Mouse (Mus musculus): Measurements from ENCODE around the gene Robo4.
A peak's percentile ranks its signal among the peaks of the same experiment; 100 is the strongest.

The Robo4 gene

DNA sequence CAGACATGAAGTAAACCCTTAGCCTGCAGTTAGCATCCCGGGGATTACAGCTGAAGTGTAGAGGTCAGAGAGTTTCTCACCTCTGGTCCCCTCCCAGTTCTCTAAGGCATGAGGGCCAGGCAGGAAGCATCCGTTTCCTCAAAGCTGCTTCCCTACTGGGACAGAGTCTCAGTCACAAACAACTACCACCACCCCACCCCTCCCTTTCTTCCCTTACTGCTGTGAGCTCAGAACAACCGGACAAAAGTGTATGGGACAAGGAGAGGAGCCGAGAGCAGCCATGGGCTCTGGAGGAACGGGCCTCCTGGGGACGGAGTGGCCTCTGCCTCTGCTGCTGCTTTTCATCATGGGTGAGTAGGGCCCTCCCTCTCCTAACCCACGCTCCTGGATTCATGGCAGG, at the start of gene Robo4:
Robo4 (plus strand) TSS at position 96 of the 400 bp plus-strand sequence.
- DNase-seq, result peak; percentile 57 to 73

DNA sequence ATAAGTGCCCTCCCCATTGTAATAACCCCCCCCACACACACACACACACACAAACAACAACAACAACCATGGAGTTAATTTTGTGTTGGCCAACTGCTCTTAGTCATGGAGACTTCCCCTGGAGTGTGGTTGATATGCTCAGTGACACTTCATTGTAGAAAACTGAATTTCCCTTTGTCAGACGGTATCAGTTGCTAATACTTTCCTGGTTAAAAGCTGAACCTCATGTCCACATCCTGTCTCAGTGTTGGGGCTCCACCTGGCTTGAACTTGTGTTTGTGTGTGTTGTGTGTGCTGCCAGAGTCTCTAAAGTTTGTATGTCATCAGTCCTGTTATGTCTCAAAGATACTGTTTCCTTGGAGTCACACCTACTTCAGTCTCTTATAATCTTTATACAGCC, 47.2 kb upstream of the Robo4 start:
- DNase-seq, result no peak

DNA sequence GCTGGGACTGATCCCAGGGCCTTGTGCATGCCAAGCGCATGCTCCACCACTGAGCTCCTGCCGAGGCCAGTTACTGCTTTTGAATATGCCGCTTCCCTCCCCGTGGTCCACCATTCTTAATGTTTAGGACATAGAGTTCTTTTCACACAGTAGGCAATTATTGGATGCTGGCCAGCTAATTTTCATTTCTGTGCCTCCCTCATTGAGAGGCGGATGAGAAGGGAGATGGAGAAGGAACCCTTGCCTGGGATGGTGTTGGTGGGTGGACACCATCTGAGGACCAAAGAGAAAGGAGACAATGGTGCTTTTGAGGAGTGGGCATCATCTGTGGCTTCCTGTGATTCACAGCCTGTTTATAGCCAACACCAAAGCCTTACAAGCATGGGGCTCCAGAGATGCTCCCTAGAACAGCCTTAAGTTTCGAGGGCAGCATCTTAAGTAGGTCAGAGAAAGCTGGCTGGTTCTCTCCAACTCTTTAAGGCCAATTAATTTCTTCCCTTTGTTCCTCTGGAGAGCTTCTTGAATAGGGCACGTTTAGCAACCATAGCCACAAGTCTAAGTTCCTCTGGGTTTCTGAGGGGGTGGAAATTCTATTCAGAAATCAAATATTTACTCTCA, 42.9 kb upstream of the Robo4 start:
- DNase-seq, result peak in 1 of 2 experiments; percentile 41

DNA sequence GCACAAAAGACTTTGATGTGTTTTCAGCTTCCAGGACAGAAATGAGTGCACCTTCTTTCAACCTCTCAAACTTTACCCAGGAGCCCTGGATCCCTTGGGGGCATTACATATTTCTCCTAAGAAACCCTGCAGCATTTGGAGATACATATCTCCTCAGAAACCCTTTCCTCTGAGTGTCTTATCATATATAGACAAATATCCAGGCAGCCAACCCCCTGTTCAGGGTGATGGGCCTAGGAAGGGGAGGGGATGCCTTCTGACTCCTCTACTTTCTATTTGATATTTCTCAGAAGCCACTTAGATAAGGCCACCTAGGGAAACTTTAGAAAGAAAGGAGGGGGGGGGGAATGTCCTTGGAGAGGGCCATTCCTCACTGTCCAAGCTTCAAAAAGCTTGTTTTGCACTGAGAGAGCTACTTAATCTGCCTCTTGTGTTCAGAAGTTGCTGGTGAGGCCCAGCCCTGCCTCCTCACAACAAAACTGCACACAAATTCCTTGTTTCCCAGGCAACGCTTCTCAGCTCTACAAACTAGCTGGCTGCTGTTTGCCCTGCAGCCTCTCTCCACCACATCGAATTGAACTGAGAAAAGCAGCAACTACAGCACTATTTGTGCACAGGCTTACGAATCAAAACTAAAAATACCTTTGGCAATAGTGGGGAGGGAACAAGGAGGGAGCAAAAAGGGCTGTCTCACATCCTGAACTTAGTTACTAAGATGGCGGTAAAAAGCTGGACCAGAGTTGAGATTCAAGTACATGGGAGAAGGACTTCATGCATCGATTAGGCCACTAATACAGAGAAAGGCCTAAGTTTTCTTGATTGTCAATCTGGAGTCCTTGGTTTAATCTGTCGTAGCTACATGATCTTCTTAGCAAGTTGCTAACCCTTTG, 42.1 kb upstream of the Robo4 start:
- DNase-seq, result peak; percentile 79 to 87

DNA sequence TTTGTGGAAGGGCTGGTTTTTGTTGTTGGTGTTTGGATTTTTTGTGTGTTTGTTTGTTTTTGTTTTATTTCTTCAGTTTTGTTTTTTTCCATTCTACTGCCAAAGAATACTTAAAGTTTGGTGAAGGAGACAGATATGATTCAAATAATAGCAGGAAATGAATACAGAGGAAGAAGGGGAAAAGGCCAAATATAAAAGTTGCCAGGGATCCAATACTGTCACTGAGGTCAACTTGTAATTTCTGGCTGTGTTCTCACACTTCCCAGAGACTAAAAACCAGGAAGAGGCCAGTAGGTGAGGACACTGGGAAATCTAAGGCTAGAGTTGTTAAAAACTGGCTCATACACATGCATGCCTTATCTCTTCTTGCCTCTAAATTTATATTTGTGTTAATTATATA, 39.6 kb upstream of the Robo4 start:
- no peak for DNase-seq

DNA sequence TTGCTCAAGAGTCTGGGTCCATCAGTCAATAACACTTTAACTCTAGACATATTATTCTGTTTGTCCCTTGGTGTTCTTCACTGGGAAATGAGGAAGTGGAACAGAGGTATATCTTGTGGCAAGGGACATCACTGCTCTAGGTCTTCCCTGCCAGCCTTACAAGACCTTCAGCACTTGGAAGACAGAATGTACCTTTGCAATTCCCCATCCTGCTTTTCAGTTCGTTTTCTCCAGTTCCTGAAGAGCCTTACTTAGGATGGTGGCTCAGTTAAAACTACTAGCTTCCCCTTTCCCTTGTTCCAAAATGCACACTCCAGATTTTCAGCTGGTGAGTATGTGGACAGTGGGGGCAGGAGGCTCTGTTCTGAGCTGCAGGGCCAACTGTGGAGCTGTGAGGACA, 38.8 kb upstream of the Robo4 start:
- DNase-seq, result no peak

DNA sequence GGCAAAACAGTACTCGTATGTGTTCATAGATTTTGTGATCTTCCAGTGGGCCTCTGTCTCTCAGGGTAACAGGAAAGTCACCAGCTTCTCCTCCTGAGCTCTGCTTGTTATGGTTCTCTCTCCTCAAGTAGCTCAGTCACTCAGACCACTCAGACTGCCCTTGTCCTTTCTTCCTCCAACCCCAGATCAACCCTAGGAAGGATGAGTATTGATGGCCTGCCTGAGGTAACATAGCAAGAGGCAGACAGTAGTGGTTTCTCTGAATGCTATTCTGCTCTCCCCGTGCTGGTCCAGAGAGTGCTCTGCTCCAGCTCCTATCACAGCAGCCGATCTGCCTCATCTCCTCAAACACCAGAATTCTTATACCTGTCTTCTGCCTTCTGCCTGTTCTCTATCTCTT, 38.1 kb upstream of the Robo4 start:
- DNase-seq, result no peak

DNA sequence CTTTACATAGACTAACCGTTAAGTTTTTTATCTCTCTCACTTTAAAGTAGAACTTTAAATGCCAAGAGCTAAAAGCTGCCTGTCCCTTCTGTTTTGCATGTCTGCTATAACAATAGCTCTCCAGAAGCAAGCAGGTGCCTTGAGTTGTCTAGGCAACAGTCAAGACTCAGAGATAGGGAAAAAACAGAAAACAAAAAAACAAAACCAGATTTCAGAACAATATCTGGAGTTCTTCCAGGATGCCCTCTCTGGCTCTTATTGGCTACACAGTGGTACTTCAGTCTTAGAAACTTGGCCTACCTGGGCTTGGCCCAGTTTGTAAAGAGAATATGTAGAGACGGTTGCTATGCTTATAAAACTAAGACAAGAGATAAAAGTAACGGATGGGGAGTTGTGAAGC, 37.3 kb upstream of the Robo4 start:
- no peak for DNase-seq

DNA sequence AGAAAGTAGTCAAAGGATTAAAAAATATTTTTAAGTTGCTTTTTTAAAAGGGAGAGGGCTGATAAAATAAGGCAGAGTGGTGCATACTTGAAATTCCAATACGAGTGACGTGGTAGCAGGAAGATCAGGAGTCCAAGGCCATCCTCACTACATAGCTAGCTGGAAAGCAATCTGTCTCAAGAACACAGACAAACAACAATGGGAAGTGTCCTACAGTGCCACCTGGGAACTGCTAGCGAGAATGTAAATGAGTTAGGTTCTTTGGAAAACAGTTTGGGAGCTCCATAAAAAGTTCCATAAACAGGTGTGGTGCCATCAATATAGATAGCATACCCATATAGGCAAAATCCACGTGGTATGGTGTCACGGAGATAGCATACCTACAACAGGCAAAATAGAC, 36.0 kb upstream of the Robo4 start:
- no peak for DNase-seq

DNA sequence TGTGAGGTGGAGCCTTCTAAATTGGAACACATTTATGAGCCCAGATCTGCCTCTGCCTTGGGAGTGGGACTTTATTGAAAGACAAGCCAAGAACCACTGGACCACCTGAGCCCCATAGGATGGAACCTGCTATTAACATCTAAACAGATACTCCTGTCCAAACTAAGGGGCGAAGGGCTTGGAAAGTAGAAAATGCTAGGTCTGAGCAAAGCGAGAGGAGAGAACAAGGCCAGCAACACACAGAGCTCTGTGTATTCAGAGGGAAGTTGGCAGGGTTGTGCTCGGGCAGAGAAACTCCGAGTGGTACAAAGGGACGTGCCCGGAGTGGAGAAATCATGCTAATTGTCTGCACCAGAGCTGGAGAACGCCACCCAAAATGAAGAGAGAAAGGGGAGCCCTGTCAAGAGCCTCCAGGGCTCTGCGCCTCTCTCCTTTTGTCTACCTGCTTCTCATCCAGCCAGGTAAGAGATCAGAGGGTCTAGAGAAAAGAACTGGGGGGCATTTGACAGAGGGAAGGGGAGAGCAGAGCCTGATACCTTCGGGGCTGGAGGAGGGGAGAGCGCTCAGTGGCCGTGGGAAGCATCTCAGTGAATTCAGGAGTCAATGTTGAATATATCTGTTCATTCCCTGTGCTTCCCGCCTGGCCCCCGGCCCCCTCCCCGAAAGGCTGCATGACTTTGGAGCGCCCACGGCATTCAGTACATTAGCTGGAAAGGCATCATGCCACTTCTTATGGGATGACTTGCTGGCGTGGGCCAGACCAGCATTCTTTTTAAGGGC, 34.2 kb upstream of the Robo4 start, which contains the start of gene Hepacam:
Hepacam (plus strand) TSS at position 51 of the 780 bp plus-strand sequence.
- no peak for DNase-seq

DNA sequence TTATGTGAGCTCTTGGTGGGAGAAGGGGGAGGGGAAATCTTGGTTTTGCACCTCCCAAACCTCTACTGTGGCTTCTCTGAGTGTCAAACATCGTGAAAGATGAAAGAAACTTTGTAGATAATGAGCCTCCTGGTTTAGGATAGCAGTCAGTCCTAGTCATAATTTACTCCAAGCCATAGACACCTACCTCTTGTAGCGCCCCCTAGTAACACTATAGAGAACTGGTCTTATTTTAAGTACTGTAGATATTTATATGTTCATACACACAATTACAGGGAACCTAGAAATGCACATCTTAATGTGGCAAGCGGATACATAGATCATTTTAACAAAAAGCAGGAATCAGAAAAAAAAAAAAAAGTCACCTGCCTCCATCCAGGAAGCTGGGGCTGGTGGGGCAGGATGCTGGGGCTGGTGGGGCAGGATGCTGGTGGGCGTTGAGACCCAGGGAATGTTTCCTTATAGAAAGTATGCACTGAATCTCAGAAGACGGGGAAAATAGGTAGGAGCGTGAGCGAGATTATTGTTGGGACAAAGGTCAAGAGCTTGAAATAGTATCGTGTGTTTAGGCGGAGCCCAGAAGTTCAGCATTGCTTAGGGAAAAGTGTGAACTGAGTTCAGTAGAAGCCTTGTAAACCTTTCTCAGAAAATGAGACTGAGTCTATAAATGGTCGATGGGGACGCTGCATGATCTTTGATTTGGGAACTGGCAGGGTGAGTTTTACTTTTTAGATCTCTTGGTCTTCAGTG, 33.4 kb upstream of the Robo4 start:
- DNase-seq, result no peak

DNA sequence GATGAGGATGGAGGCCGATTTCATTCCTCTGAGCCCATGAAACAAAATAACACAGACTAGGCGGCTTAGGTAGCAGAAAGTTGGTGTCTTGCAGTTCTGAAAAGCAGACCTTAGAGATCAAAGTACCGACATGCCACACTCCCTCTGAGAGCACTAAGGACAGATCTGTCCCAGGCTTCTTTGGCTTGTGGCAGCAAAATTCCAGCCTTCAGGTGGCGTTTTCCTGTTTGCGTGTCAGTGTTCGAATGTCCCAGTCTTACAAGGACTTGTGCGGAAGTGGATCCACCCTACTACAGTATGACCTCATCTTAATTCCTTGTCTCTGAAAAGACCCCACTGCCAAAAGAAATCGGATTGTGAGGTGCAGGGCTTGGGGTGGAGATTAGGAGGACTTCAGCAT, 32.8 kb upstream of the Robo4 start:
- DNase-seq, result peak; percentile 69 to 83

DNA sequence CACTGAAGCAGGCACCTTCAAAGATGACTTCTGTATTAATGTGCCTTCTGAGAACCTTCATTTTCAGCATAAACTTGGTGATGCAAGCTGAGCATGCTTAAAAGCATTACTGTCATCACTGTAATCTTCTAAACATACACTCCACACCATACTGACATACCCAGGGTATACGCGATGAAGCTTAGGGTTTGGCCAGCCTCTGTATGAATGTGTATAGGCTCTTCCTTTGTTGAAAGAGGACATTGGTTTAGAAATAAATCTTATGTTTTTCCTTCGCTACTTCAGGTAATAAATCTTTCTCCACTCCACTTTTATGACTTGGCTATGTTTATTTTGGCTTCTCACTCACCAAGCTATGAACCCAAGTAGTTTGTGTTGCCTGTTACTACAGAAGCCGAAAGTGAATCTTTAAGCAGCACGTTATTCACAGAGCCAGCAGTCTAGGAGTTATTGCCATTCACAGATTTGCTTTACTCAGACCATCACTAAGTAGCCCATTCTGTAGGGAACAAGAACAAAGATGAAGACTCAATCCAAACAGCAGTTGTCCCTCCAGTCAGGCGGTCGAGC, 30.4 kb upstream of the Robo4 start:
- no peak for DNase-seq

DNA sequence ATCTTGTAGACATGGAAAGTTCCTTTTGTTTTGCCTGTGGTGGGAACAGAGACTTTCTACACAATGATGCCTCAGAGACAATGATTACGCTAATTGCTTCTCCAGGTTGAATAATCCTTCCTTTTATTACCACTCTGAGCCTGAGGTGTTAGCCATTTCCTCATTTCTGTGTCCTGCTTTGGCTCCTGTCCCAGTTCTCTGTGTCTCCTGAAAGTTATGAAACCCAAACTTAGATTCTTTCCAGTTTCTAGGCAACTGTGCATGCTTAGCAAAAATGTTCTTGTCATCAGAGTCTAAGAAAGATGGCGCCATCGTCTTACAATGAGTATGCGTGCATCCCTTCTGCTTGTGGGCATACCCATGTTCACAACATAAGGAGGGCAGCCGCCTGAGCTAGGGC, 26.0 kb upstream of the Robo4 start:
- DNase-seq, result peak; percentile 35 to 76

DNA sequence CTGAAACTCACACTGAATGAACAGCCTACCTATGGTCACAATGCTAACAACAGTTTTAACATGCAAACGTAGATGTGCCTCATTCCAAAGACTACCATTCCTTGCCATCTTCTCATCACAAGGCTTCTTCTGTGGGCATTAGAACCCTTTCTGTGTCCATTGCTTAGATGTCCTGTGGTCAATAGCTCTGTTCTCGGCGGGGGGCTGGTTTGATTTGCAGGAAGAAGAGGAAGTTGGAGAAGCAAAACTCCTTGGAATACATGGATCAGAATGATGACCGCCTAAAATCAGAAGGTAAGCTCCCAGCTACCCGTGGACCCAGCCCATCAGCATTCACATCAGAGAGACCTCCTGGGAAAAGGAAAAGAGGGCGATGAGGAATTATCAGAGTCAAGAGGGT, 18.5 kb upstream of the Robo4 start:
- DNase-seq, result no peak

DNA sequence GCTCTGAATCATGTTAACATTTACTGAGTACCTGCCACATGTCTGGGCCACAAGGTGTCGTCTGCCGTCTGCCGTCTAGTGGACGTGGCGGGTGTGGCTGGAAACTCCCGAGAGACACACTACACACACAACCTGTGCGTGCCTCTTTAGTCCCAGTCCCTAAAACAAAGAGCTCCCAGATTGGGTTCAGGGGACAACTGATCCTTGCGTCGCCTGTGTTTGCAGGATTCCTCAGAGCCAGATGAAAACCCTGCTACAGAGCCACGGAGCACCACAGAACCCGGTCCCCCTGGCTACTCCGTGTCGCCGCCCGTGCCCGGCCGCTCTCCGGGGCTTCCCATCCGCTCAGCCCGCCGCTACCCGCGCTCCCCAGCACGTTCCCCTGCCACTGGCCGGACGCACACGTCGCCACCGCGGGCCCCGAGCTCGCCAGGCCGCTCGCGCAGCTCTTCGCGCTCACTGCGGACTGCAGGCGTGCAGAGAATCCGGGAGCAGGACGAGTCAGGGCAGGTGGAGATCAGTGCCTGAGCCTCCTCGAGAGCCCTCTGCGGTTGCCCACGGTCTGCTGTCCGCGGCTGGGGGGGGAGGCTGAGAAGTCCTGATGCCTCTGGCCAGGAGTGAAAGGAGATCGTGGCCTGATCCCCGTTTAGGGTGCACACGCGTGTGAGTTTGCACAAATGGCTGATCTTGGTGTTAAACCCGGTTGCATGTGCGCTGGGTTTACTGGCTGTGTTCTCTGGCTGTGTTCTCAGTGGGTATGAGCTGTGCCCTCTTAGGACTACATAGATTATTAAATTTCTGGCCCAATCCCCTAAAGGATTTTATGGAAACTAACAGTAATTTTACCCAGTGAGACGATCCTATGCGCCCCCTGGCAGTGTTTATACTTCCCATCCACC, 17.2 kb upstream of the Robo4 start:
- peak; percentile 50 to 60 for DNase-seq

DNA sequence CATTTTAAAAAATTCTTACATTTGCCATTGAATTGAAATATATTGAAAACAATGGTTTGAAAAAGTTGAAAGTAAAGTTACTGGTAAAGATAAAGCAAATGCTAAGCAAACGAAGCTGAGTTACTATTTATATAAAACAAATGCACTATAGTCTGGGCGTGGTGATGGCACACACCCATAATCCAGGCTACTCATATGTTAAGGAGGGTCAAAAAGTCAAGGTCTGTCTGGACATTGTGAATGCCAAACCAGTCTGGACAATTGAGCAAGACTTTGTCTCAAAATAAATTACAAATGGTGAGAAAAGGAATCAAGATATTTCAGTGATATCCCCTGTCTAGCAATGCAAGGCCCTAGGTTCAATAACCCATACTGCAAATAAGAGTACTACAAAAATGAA, 10.8 kb upstream of the Robo4 start:
- DNase-seq, result no peak

DNA sequence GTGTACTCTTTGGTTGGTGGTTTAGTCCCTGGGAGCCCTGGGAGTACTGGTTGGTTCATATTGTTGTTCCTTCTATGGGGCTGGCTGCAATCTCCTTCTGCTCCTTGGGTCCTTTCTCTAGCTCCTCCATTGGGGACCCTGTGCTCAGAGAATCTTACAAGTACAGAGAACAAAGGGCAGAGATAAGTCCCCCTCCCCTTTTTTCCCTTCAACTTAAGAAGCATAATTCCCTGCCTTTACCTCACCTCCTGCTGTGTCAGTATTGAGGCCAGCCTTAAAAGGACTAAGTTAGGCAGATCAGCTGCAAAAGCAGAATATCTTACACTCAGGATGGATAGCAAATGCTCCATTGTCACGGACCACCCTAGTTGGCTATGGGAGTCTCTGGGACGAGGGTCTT, 9.6 kb upstream of the Robo4 start:
- DNase-seq, result no peak

DNA sequence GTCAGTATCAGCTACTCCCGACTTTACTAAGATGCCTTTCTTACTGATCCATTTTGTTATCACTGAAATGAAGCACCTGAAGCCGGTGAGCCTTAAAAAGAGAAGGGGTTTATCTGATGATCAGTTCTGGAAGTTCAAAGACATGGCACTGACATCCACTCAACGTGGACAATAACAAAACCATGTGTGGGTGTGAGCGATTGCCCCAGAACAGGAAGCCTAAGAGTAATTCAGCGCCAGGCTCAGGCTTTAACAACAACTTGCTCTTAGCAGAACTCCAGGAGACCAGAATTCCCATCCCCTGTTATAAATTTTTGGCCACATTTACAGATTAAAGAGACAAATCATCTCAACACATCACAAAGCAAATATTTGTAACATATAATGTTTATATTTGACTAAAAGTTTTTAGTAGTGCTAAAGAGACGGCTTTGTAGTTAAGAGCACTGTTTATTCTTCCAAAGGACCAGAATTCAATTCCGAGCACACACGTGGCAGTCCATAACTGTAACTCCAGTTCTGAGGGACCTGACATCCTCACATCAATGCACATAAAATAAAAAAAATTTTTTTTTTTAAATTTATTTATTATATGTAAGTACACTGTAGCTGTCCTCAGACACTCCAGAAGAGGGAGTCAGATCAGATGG, 8.1 kb upstream of the Robo4 start:
- DNase-seq, result no peak

DNA sequence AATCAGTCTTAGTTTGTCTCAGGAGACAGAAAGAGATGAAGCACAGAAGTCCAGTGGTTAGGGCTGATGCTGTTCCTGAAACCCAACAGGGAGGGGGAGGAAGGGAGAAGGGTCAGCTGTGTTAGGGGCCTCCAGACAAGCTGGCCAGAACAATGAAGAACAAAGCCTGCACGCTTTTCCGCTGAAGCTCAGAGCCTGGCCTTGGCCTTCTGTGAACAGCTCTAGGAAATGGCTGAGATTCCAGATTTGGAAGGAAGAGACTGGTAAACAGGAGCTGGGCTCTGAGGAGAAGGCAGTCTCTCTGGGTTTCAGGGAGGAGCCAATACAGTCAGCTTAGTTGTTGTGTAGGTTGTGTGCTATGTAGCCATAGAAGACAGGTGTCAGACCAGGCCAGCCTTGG, 1.1 kb upstream of the Robo4 start:
- DNase-seq, result peak; percentile 55 to 75

DNA sequence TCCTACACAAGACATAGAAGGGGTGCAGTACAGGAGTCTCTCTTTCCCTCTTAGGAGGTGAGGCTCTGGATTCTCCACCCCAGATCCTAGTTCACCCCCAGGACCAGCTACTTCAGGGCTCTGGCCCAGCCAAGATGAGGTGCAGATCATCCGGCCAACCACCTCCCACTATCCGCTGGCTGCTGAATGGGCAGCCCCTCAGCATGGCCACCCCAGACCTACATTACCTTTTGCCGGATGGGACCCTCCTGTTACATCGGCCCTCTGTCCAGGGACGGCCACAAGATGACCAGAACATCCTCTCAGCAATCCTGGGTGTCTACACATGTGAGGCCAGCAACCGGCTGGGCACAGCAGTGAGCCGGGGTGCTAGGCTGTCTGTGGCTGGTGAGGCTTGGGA, 804 bp downstream of the Robo4 start:
- DNase-seq, result no peak
